Mouse (Mus musculus): ENCODE measurements around the gene Dctn3.
"Not testable (repeated sequence)": the region's sequence is repeated elsewhere in the genome, so short reads cannot be mapped to it uniquely, and the experiment has no call there.

The Dctn3 gene

GRCm38 (mm10) chr4:41700224-41700623 is 22.7 kb downstream of the Dctn3 start:
- DNase-seq (ENCODE audit: extremely low spot score, low read depth, low spot score) = not testable (repeated sequence)

- DNase-seq (ENCODE audit: extremely low spot score, low read depth, low spot score) = not testable (repeated sequence)
These were observed 23.2 kb downstream of the Dctn3 start, which contains the start of gene Il11ra1 for GRCm38 (mm10) chr4:41699783-41700182. Gene Il11ra1, plus strand, starts transcription at chr4:41699989.

- not testable (repeated sequence) for DNase-seq (ENCODE audit: extremely low spot score, low read depth, low spot score)
These were observed 24.5 kb downstream of the Dctn3 start for GRCm38 (mm10) chr4:41698421-41699016.

- not testable (repeated sequence) for DNase-seq (ENCODE audit: extremely low spot score, low read depth, low spot score)
These were observed 25.8 kb downstream of the Dctn3 start, which contains the start of gene Cntfr for GRCm38 (mm10) chr4:41696930-41697841. Gene Cntfr, minus strand, starts transcription at chr4:41697089.

- not testable (repeated sequence) for DNase-seq (ENCODE audit: extremely low spot score, low read depth, low spot score)
These were observed 26.5 kb downstream of the Dctn3 start for GRCm38 (mm10) chr4:41696452-41696851.

GRCm38 (mm10) chr4:41695800-41696199 is 27.2 kb downstream of the Dctn3 start:
- not testable (repeated sequence) for DNase-seq (ENCODE audit: extremely low spot score, low read depth, low spot score)

- not testable (repeated sequence) for DNase-seq (ENCODE audit: extremely low spot score, low read depth, low spot score)
These were observed 29.5 kb downstream of the Dctn3 start for GRCm38 (mm10) chr4:41693511-41693910.

- DNase-seq (ENCODE audit: extremely low spot score, low read depth, low spot score) = not testable (repeated sequence)
These were observed 33.0 kb downstream of the Dctn3 start for GRCm38 (mm10) chr4:41690014-41690413.

GRCm38 (mm10) chr4:41688562-41688961 is 34.4 kb downstream of the Dctn3 start:
- DNase-seq (ENCODE audit: extremely low spot score, low read depth, low spot score) = not testable (repeated sequence)

GRCm38 (mm10) chr4:41685882-41686492 is 37.0 kb downstream of the Dctn3 start:
- not testable (repeated sequence) for DNase-seq (ENCODE audit: extremely low spot score, low read depth, low spot score)

- not testable (repeated sequence) for DNase-seq (ENCODE audit: extremely low spot score, low read depth, low spot score)
These were observed 38.0 kb downstream of the Dctn3 start for GRCm38 (mm10) chr4:41684931-41685453.

GRCm38 (mm10) chr4:41684131-41684930 is 38.6 kb downstream of the Dctn3 start:
- DNase-seq (ENCODE audit: extremely low spot score, low read depth, low spot score) = not testable (repeated sequence)

GRCm38 (mm10) chr4:41683303-41683702 is 39.7 kb downstream of the Dctn3 start:
- DNase-seq (ENCODE audit: extremely low spot score, low read depth, low spot score) = not testable (repeated sequence)

- DNase-seq (ENCODE audit: extremely low spot score, low read depth, low spot score) = no peak
These were observed 40.2 kb downstream of the Dctn3 start for GRCm38 (mm10) chr4:41682789-41683188.

GRCm38 (mm10) chr4:41681947-41682346 is 41.0 kb downstream of the Dctn3 start:
- no peak for DNase-seq (ENCODE audit: extremely low spot score, low read depth, low spot score)

- DNase-seq (ENCODE audit: extremely low spot score, low read depth, low spot score) = no peak
These were observed 41.8 kb downstream of the Dctn3 start for GRCm38 (mm10) chr4:41681176-41681575.

- no peak for DNase-seq (ENCODE audit: extremely low spot score, low read depth, low spot score)
These were observed 43.7 kb downstream of the Dctn3 start for GRCm38 (mm10) chr4:41679291-41679690.

- no peak for DNase-seq (ENCODE audit: extremely low spot score, low read depth, low spot score)
These were observed 44.1 kb downstream of the Dctn3 start for GRCm38 (mm10) chr4:41678863-41679262.

GRCm38 (mm10) chr4:41677006-41677629 is 45.9 kb downstream of the Dctn3 start:
- DNase-seq (ENCODE audit: extremely low spot score, low read depth, low spot score) = no peak

Measured in hindlimb bud, embryonic 11.5 days (tissue).